Mouse (Mus musculus) heart, adult 2 months (tissue): ENCODE results near the gene Uvssa. TPM values are rescaled to one million over a fixed set of nuclear protein-coding genes. Genes with fewer than 3 reads are reported as not detected.

Experiments used
- DNase-seq, 2 experiments: peaks; one replicate each; pipeline ENCODE4 v3.0.0; 2021
- H3K27ac ChIP-seq: fragments of 200-600 bp; 2 replicates; pipeline ENCODE4 v1.8.1; 2022
- H3K27me3 ChIP-seq: fragments of 200-500 bp; 2 replicates; pipeline ENCODE4 v1.6.1; 2012; ENCODE audit warnings: mild to moderate bottlenecking, low read length, inconsistent platforms, mixed read lengths; ENCODE audit not compliant: control insufficient read depth, insufficient read depth
- H3K36me3 ChIP-seq: fragments of 200-500 bp; 2 replicates; pipeline ENCODE4 v1.6.1; 2012; ENCODE audit warnings: low read length, inconsistent platforms; ENCODE audit not compliant: control insufficient read depth, insufficient read depth
- H3K4me1 ChIP-seq: fragments of 200-500 bp; 2 replicates; pipeline ENCODE4 v1.6.1; 2011; ENCODE audit warnings: low read length; ENCODE audit not compliant: control insufficient read depth, insufficient read depth
- H3K4me3 ChIP-seq: fragments of 200-600 bp; 2 replicates; pipeline ENCODE4 v1.8.1; 2022
- H3K79me2 ChIP-seq: fragments of 200-500 bp; replicated peaks from 2 replicates; pipeline ENCODE4 v1.6.1; 2012; ENCODE audit warnings: mild to moderate bottlenecking, inconsistent platforms, low read length, moderate library complexity, mixed read lengths; ENCODE audit not compliant: control insufficient read depth, insufficient read depth
- H3K9ac ChIP-seq: fragments of 200-500 bp; 2 replicates; pipeline ENCODE4 v1.6.1; 2012; ENCODE audit warnings: low read depth, mild to moderate bottlenecking, control low read depth, inconsistent platforms, low read length, mixed read lengths
- CTCF ChIP-seq: fragments of 200-600 bp; IDR thresholded peaks from 2 replicates; pipeline ENCODE4 v1.8.1; 2022; ENCODE audit warnings: antibody characterized with exemption, mild to moderate bottlenecking, moderate library complexity
- EP300 ChIP-seq: fragments of 200-500 bp; IDR thresholded peaks from 2 replicates; pipeline ENCODE4 v1.6.1; 2011; ENCODE audit warnings: low read depth, low read length, control low read depth; ENCODE audit not compliant: insufficient read depth
- POLR2A ChIP-seq: fragments of 200-500 bp; IDR thresholded peaks from 2 replicates; pipeline ENCODE4 v1.6.1; 2011; ENCODE audit warnings: mild to moderate bottlenecking, low read depth, low read length, control low read depth; ENCODE audit not compliant: insufficient read depth
- WGBS: fragments of 180-500 bp; shearing (Covaris S2); methylation state at CpG from one replicate; pipeline ENCODE4 v1.1.7; 2018; 5-methylcytosine and 5-hydroxymethylcytosine counted together
- intact Hi-C: fragments of 180-260 bp; cut with DNase I; formaldehyde crosslinking; loops from one replicate; pipeline ENCODE4 v1.15.1; 2025
- polyA plus RNA-seq: library from polyadenylated mRNA; depleted of rRNA; stranded (reverse); fragments of >200 nt; gene quantifications from 2 replicates; pipeline ENCODE4 v1.2.3, GENCODE M21; 2012
- total RNA-seq, 2 experiments: library from RNA; stranded (reverse); gene quantifications; 2 replicates each; pipeline ENCODE4 v1.2.3; 2021

The Uvssa gene
- total and polyA plus RNA-seq, 3 experiments = 2.8 to 3.4 (median 3.3) TPM

GRCm38 (mm10) chr5:33349205-33349604 lies 29.1 kb upstream of the Uvssa start:
- H3K27ac ChIP-seq = no peak overlapping the region
- TF ChIP-seq CTCF (no peak), POLR2A (no peak), EP300 (no peak)
- H3K79me2 ChIP-seq = peaks cover 27% of the 10 kb centered on the region
- H3K4me1 ChIP-seq = peaks cover 28% of the 10 kb centered on the region
- intact Hi-C loops = no loop called here
- H3K4me3 ChIP-seq = no peak overlapping the region
- WGBS = 94% methylated on average over 5 of the region's 5 CpGs
- DNase-seq = no peak
- peaks cover 20% of the 10 kb centered on the region for H3K36me3 ChIP-seq
- no peaks in the 10 kb centered on the region for H3K27me3 ChIP-seq
- no peak overlapping the region for H3K9ac ChIP-seq

- 29% methylated on average over 4 of the region's 4 CpGs for WGBS
- Histone ChIP-seq H3K27ac (no peak overlapping the region), H3K9ac (no peak overlapping the region), H3K4me1 (peaks cover 27% of the 10 kb centered on the region), H3K27me3 (no peaks in the 10 kb centered on the region), H3K36me3 (peaks cover 16% of the 10 kb centered on the region), H3K4me3 (no peak overlapping the region), H3K79me2 (peaks cover 25% of the 10 kb centered on the region)
- DNase-seq = no peak
- intact Hi-C loops = no loop called here
- TF ChIP-seq CTCF = no peak
- no peak for TF ChIP-seq EP300
- TF ChIP-seq POLR2A = no peak
Measured at GRCm38 (mm10) chr5:33349706-33350105, 28.6 kb upstream of the Uvssa start.

GRCm38 (mm10) chr5:33351556-33352272 lies 26.6 kb upstream of the Uvssa start:
- peaks cover 19% of the 10 kb centered on the region for H3K36me3 ChIP-seq
- H3K27ac ChIP-seq = no peak overlapping the region
- intact Hi-C loops = no loop called here
- no peak overlapping the region for H3K4me3 ChIP-seq
- H3K79me2 ChIP-seq = peaks cover 18% of the 10 kb centered on the region
- H3K9ac ChIP-seq = no peak overlapping the region
- no peak for TF ChIP-seq POLR2A
- TF ChIP-seq EP300 = no peak
- no peak for TF ChIP-seq CTCF
- peaks cover 21% of the 10 kb centered on the region for H3K4me1 ChIP-seq
- no peak for DNase-seq
- H3K27me3 ChIP-seq = no peaks in the 10 kb centered on the region
- WGBS = 47% methylated on average over 3 of the region's 3 CpGs

- H3K27me3 ChIP-seq = no peaks in the 10 kb centered on the region
- WGBS = 53% methylated on average over 8 of the region's 8 CpGs
- TF ChIP-seq EP300 = no peak
- no peak for TF ChIP-seq CTCF
- no peak for TF ChIP-seq POLR2A
- no peak overlapping the region for H3K9ac ChIP-seq
- peaks cover 22% of the 10 kb centered on the region for H3K79me2 ChIP-seq
- no peak overlapping the region for H3K4me3 ChIP-seq
- peaks cover 20% of the 10 kb centered on the region for H3K36me3 ChIP-seq
- H3K27ac ChIP-seq = no peak overlapping the region
- no peak for DNase-seq
- peaks cover 23% of the 10 kb centered on the region for H3K4me1 ChIP-seq
- intact Hi-C loops = no loop called here
Measured at GRCm38 (mm10) chr5:33352273-33352645, 26.1 kb upstream of the Uvssa start.

- Histone ChIP-seq H3K9ac (no peak overlapping the region), H3K36me3 (peaks cover 20% of the 10 kb centered on the region), H3K4me3 (no peak overlapping the region), H3K4me1 (peaks cover 20% of the 10 kb centered on the region), H3K79me2 (peaks cover 21% of the 10 kb centered on the region), H3K27ac (no peak overlapping the region), H3K27me3 (no peaks in the 10 kb centered on the region)
- WGBS = 76% methylated on average over 3 of the region's 3 CpGs
- intact Hi-C loops = no loop called here
- TF ChIP-seq EP300 = no peak
- no peak for TF ChIP-seq CTCF
- TF ChIP-seq POLR2A = no peak
- no peak for DNase-seq
Measured at GRCm38 (mm10) chr5:33353011-33353410, 25.3 kb upstream of the Uvssa start.

GRCm38 (mm10) chr5:33357494-33357893 lies 20.9 kb upstream of the Uvssa start:
- no peak overlapping the region for H3K4me3 ChIP-seq
- TF ChIP-seq CTCF (no peak), POLR2A (no peak), EP300 (no peak)
- H3K9ac ChIP-seq = no peak overlapping the region
- intact Hi-C loops = no loop called here
- no peak overlapping the region for H3K27ac ChIP-seq
- WGBS = 77% methylated on average over 1 of the region's 1 CpGs
- H3K4me1 ChIP-seq = peaks cover 14% of the 10 kb centered on the region
- no peak for DNase-seq
- H3K36me3 ChIP-seq = peaks cover 23% of the 10 kb centered on the region
- H3K79me2 ChIP-seq = peaks cover 15% of the 10 kb centered on the region
- H3K27me3 ChIP-seq = no peaks in the 10 kb centered on the region
